Mouse (Mus musculus) retina, adult 2 months (tissue): Measurements from ENCODE around the gene Umad1.
A peak's percentile ranks its signal among the peaks of the same experiment; 100 is the strongest.

Source experiments
- DNase-seq: peaks from one replicate; pipeline ENCODE4 v3.0.0-alpha.2; 2012; ENCODE audit warnings: low read depth, low spot score

The Umad1 gene

GRCm38 (mm10) chr6:8259004-8259666 is at the start of gene Umad1, which contains the start of the genes Rpa3 and Gm45062:
Gene Umad1 (plus strand): TSS chr6:8259288.
Gene Rpa3 (minus strand): TSS chr6:8259173.
Gene Gm45062 (plus strand): TSS chr6:8259450.
- peak; percentile 95 for DNase-seq

GRCm38 (mm10) chr6:8209866-8210186 is 49.3 kb upstream of the Umad1 start:
- no peak for DNase-seq

GRCm38 (mm10) chr6:8210661-8211060 is 48.4 kb upstream of the Umad1 start:
- no peak for DNase-seq

GRCm38 (mm10) chr6:8227035-8227434 is 32.1 kb upstream of the Umad1 start:
- no peak for DNase-seq

GRCm38 (mm10) chr6:8228596-8228995 is 30.5 kb upstream of the Umad1 start:
- DNase-seq = no peak

GRCm38 (mm10) chr6:8258316-8258715 is 772 bp upstream of the Umad1 start:
- no peak for DNase-seq

- no peak for DNase-seq
Measured at GRCm38 (mm10) chr6:8259667-8260044, 568 bp downstream of the Umad1 start.

- DNase-seq = no peak
Measured at GRCm38 (mm10) chr6:8271047-8271446, 12.0 kb downstream of the Umad1 start.

GRCm38 (mm10) chr6:8274387-8275054 is 15.4 kb downstream of the Umad1 start:
- DNase-seq = no peak

GRCm38 (mm10) chr6:8275098-8275497 is 16.0 kb downstream of the Umad1 start:
- peak; percentile 61 for DNase-seq

- DNase-seq = no peak
Measured at GRCm38 (mm10) chr6:8276431-8276830, 17.3 kb downstream of the Umad1 start.

GRCm38 (mm10) chr6:8278426-8279002 is 19.4 kb downstream of the Umad1 start:
- DNase-seq = no peak

- no peak for DNase-seq
Measured at GRCm38 (mm10) chr6:8283255-8283654, 24.2 kb downstream of the Umad1 start.

GRCm38 (mm10) chr6:8285401-8285960 is 26.4 kb downstream of the Umad1 start:
- no peak for DNase-seq

GRCm38 (mm10) chr6:8286146-8286545 is 27.1 kb downstream of the Umad1 start:
- DNase-seq = no peak

- no peak for DNase-seq
Measured at GRCm38 (mm10) chr6:8288755-8289580, 29.9 kb downstream of the Umad1 start.

GRCm38 (mm10) chr6:8294048-8294784 is 35.1 kb downstream of the Umad1 start:
- DNase-seq = no peak

- DNase-seq = no peak
Measured at GRCm38 (mm10) chr6:8299066-8299863, 40.2 kb downstream of the Umad1 start.

- no peak for DNase-seq
Measured at GRCm38 (mm10) chr6:8307878-8308775, 49.0 kb downstream of the Umad1 start.
